Mouse (Mus musculus): ENCODE data around the gene Nthl1.

GRCm38 (mm10) chr17:24658017-24658758 is 25.7 kb downstream of the Nthl1 start, which contains the start of gene Npw:
- TF ChIP-seq CTCF (IDR thresholded peaks at IDR 0.05; ENCODE audit: borderline replicate concordance, control insufficient read depth, extremely low read depth, insufficient read depth, low read length, poor library complexity) (no peak), POLR2A (IDR thresholded peaks at IDR 0.05; ENCODE audit: control insufficient read depth, extremely low read depth, insufficient read depth, low read length, poor library complexity) (no peak)

Measured in thymus, adult 2 months (tissue).